Mouse (Mus musculus): ENCODE measurements around the gene Wfdc9. TPM values are rescaled to one million over a fixed set of nuclear protein-coding genes. Genes with fewer than 3 reads are reported as not detected.

The Wfdc9 gene
- total and polyA plus RNA-seq, 3 experiments = not detected

DNA sequence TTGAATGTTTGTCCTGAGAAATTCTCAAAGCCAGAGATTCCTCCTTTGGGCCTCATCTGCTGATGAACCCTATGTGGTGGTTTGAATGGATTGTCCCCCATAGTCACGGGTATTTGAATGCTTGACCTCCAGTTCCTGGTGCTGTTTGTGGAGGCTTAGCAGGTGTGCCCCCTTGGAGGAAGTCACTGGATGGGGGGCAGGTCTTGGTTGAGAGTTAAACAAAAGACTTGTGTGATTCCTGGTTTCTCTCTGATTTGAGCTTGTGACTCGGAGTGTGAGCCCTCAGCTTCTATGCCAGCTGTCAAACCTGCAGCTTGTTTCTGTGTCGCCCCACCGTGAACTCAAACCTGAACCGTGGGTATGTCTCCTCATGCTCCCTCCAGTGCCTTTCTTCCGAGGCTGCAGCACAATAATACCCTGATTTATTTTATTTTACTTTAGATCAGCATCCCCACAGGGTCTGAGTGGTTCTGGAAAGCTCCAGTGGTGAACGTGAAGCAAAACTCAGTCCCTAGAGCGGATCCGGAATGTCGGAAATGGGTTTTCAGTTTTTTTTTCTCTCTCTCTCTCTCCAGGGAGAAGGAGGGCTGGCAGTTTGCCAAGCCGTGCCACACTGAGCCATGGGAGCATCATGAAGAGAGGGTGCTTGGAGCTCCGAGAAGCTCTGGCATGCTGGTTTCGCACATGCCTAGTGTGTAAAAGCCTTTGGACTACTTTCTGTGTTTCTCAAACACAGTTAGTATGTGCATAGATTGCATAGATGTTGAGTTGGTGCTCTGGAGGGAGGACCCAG is 14.3 kb downstream of the Wfdc9 start:
- no peaks in the 10 kb centered on the region for H3K36me3 ChIP-seq (ENCODE audit: control insufficient read depth, insufficient read depth, low read length)
- H3K9ac ChIP-seq (ENCODE audit: low read depth, low read length) = no peak overlapping the region
- no peaks in the 10 kb centered on the region for H3K27me3 ChIP-seq (ENCODE audit: control insufficient read depth, insufficient read depth, low read length)
- DNase-seq = no peak
- TF ChIP-seq CTCF (IDR thresholded peaks at IDR 0.05) = no peak
- no peak for TF ChIP-seq EP300 (IDR thresholded peaks at IDR 0.05; ENCODE audit: insufficient read depth, low read depth, low read length)
- no peak overlapping the region for H3K27ac ChIP-seq
- intact Hi-C loops (cut with DNase I) = no loop called here
- no peaks in the 10 kb centered on the region for H3K79me2 ChIP-seq (replicated peaks; ENCODE audit: control insufficient read depth, insufficient read depth, low read length)
- H3K4me1 ChIP-seq (ENCODE audit: control insufficient read depth, insufficient read depth, low read length) = no peaks in the 10 kb centered on the region
- 67% methylated on average over 13 of the region's 13 CpGs for WGBS
- H3K4me3 ChIP-seq = no peak overlapping the region

DNA sequence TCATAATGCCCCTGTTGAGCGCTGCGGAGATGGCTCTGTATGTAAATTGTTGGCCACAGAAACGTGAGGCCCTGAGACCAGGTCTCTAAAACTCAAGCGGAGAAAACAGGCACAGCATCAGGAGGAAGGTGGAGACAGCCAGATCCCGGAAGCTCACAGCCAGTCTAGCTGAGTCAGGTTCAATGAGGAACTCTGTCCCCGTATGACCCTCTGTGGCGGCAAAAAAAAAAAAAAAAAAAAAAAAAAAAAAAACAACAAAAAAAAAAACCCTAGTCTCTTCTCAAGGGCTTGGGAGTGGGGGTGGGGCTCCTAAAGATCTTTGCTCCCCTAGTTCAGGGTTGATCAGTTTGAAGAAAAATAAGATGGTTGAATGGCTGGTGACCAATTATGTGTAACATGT is 15.3 kb downstream of the Wfdc9 start:
- Histone ChIP-seq H3K27me3 (ENCODE audit: control insufficient read depth, insufficient read depth, low read length) (no peaks in the 10 kb centered on the region), H3K36me3 (ENCODE audit: control insufficient read depth, insufficient read depth, low read length) (no peaks in the 10 kb centered on the region)
- 61% methylated on average over 7 of the region's 7 CpGs for WGBS

DNA sequence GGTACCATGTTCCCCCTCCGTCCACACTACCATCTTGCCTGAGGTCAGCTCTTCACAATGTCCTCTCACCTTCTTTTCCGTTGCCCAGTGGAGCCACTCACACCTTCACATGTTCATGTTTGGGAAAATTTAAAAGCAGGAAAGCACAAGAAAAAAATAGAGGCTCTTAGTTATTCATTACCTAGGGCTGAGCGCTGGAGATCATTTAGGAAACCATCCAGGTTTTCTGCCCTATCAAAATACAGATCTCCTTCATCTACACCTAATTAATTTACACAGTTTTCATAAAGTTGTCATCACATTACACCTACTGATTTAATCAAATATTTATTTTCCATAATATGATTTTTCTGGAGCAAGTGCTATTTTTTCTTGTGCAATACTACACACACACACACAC is 17.7 kb downstream of the Wfdc9 start, which contains the start of gene Wfdc16:
Gene Wfdc16 (minus strand): TSS at position 101 of the 400 bp plus-strand sequence.
- no peak for TF ChIP-seq CTCF (IDR thresholded peaks at IDR 0.05)
- no peak for TF ChIP-seq POLR2A (IDR thresholded peaks at IDR 0.05; ENCODE audit: insufficient read depth, low read depth, low read length)
- TF ChIP-seq EP300 (IDR thresholded peaks at IDR 0.05; ENCODE audit: insufficient read depth, low read depth, low read length) = no peak
- no peaks in the 10 kb centered on the region for H3K27me3 ChIP-seq (ENCODE audit: control insufficient read depth, insufficient read depth, low read length)

More for the DNA sequence above, 15.3 kb downstream of the Wfdc9 start:
- peak in 1 of 2 experiments; percentile 8 for DNase-seq
- H3K79me2 ChIP-seq (replicated peaks; ENCODE audit: control insufficient read depth, insufficient read depth, low read length) = no peaks in the 10 kb centered on the region
- H3K9ac ChIP-seq (ENCODE audit: low read depth, low read length) = no peak overlapping the region
- H3K4me1 ChIP-seq (ENCODE audit: control insufficient read depth, insufficient read depth, low read length) = no peaks in the 10 kb centered on the region
- H3K4me3 ChIP-seq = no peak overlapping the region
- no peak overlapping the region for H3K27ac ChIP-seq
- intact Hi-C loops (cut with DNase I) = no loop called here
- TF ChIP-seq CTCF (IDR thresholded peaks at IDR 0.05) (no peak), POLR2A (IDR thresholded peaks at IDR 0.05; ENCODE audit: insufficient read depth, low read depth, low read length) (no peak), EP300 (IDR thresholded peaks at IDR 0.05; ENCODE audit: insufficient read depth, low read depth, low read length) (no peak)

DNA sequence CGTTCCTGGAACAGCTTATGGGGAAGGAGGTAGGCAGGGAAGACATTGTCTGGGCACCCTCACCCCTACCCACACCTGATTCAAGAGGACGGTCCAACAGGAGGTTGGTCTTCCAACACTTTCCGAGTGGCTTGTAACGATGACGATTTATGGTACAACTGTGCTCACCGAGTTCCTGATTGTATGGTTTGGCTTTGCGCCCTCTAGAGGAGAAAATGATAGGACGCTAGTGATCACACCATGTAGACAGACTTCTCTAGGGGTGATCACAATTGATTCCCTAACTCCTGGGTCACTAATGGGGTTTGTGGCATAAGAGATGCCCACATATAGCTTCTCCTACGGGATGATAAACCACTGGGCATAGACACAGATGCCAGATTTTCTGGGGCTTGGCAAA is 21.1 kb downstream of the Wfdc9 start:
- Histone ChIP-seq H3K4me1 (ENCODE audit: control insufficient read depth, insufficient read depth, low read length) (no peaks in the 10 kb centered on the region), H3K36me3 (ENCODE audit: control insufficient read depth, insufficient read depth, low read length) (no peaks in the 10 kb centered on the region), H3K27ac (no peak overlapping the region), H3K27me3 (ENCODE audit: control insufficient read depth, insufficient read depth, low read length) (no peaks in the 10 kb centered on the region), H3K9ac (ENCODE audit: low read depth, low read length) (no peak overlapping the region), H3K4me3 (no peak overlapping the region), H3K79me2 (replicated peaks; ENCODE audit: control insufficient read depth, insufficient read depth, low read length) (no peaks in the 10 kb centered on the region)
- intact Hi-C loops (cut with DNase I) = no loop called here
- 80% methylated on average over 9 of the region's 9 CpGs for WGBS
- TF ChIP-seq CTCF (IDR thresholded peaks at IDR 0.05) (peak; percentile 13; the same call in 1 of the 2 replicates), EP300 (IDR thresholded peaks at IDR 0.05; ENCODE audit: insufficient read depth, low read depth, low read length) (no peak)
- no peak for DNase-seq

More for the DNA sequence above, 17.7 kb downstream of the Wfdc9 start, which contains the start of gene Wfdc16:
- Histone ChIP-seq H3K36me3 (ENCODE audit: control insufficient read depth, insufficient read depth, low read length) (no peaks in the 10 kb centered on the region), H3K79me2 (replicated peaks; ENCODE audit: control insufficient read depth, insufficient read depth, low read length) (no peaks in the 10 kb centered on the region), H3K4me1 (ENCODE audit: control insufficient read depth, insufficient read depth, low read length) (no peaks in the 10 kb centered on the region), H3K4me3 (no peak within 1 kb of the TSS), H3K9ac (ENCODE audit: low read depth, low read length) (no peak within 1 kb of the TSS), H3K27ac (no peak within 1 kb of the TSS)
- no peak for DNase-seq
- 84% methylated on average over 3 of the region's 3 CpGs for WGBS
- intact Hi-C loops (cut with DNase I) = no loop called here

DNA sequence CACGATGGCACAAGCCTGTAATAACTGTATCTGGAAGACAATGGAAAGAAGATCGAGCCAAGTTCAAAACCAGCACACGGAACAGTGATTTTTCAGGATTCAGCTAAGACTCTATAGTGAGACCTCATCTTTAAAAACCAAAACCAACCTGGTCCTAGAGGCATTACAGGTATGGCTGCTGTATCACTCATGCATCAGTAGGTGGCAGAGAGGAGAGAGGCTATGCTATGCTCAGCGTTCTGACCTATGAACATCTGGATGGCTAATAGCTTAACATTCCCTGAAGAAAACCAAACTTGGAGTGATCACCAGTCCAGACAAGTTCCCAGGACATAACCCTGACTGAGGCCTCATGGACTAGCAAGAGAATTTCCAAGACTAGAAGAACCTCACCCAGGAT is 34.6 kb downstream of the Wfdc9 start:
- TF ChIP-seq POLR2A (IDR thresholded peaks at IDR 0.05; ENCODE audit: insufficient read depth, low read depth, low read length) (no peak), CTCF (IDR thresholded peaks at IDR 0.05) (no peak), EP300 (IDR thresholded peaks at IDR 0.05; ENCODE audit: insufficient read depth, low read depth, low read length) (no peak)
- 77% methylated on average over 4 of the region's 4 CpGs for WGBS
- Histone ChIP-seq H3K27me3 (ENCODE audit: control insufficient read depth, insufficient read depth, low read length) (no peaks in the 10 kb centered on the region), H3K4me3 (no peak overlapping the region), H3K9ac (ENCODE audit: low read depth, low read length) (no peak overlapping the region), H3K36me3 (ENCODE audit: control insufficient read depth, insufficient read depth, low read length) (no peaks in the 10 kb centered on the region), H3K4me1 (ENCODE audit: control insufficient read depth, insufficient read depth, low read length) (no peaks in the 10 kb centered on the region), H3K27ac (no peak overlapping the region), H3K79me2 (replicated peaks; ENCODE audit: control insufficient read depth, insufficient read depth, low read length) (no peaks in the 10 kb centered on the region)
- intact Hi-C loops (cut with DNase I) = no loop called here
- no peak for DNase-seq

DNA sequence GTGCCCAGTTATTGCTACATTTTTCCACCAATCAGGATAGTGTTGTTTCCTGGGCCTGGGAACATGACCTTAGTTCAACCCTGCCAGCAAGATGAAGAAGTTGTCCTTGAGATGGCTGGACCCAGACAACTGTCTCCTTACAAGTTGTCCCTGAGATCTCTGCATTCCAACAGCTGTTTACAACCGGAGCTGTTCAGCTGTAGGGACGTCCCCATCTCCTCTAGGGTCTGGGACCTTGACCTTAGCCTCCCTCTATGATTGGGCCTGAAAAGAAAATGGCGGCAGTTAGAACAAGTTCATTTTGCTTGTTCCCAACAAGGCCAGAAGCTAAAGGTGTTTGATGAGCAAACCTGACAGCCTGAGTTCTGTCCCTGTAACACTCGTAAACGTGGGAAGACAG is 37.3 kb downstream of the Wfdc9 start:
- no peak overlapping the region for H3K27ac ChIP-seq
- H3K79me2 ChIP-seq (replicated peaks; ENCODE audit: control insufficient read depth, insufficient read depth, low read length) = no peaks in the 10 kb centered on the region
- no peaks in the 10 kb centered on the region for H3K4me1 ChIP-seq (ENCODE audit: control insufficient read depth, insufficient read depth, low read length)
- no peak overlapping the region for H3K9ac ChIP-seq (ENCODE audit: low read depth, low read length)
- no peak for TF ChIP-seq POLR2A (IDR thresholded peaks at IDR 0.05; ENCODE audit: insufficient read depth, low read depth, low read length)
- TF ChIP-seq EP300 (IDR thresholded peaks at IDR 0.05; ENCODE audit: insufficient read depth, low read depth, low read length) = no peak
- no peak for TF ChIP-seq CTCF (IDR thresholded peaks at IDR 0.05)
- intact Hi-C loops (cut with DNase I) = no loop called here
- H3K4me3 ChIP-seq = no peak overlapping the region
- H3K27me3 ChIP-seq (ENCODE audit: control insufficient read depth, insufficient read depth, low read length) = no peaks in the 10 kb centered on the region; the same call in 1 of the 2 replicates
- no peak for DNase-seq
- no peaks in the 10 kb centered on the region for H3K36me3 ChIP-seq (ENCODE audit: control insufficient read depth, insufficient read depth, low read length)
- WGBS = 74% methylated on average over 5 of the region's 5 CpGs
